Mouse (Mus musculus): ENCODE results near the gene Scn5a.

Scn5a gene

GRCm38 (mm10) chr9:119574366-119574765 lies 4.5 kb downstream of the Scn5a start:
- TF ChIP-seq GATA4 (IDR thresholded peaks at IDR 0.05; ENCODE audit: insufficient replicate concordance, low read length) = no peak

GRCm38 (mm10) chr9:119573009-119573408 lies 5.8 kb downstream of the Scn5a start:
- TF ChIP-seq GATA4 (IDR thresholded peaks at IDR 0.05; ENCODE audit: insufficient replicate concordance, low read length) = no peak

GRCm38 (mm10) chr9:119571411-119571888 lies 7.4 kb downstream of the Scn5a start:
- TF ChIP-seq GATA4 (IDR thresholded peaks at IDR 0.05; ENCODE audit: insufficient replicate concordance, low read length) = no peak

GRCm38 (mm10) chr9:119570652-119571051 lies 8.2 kb downstream of the Scn5a start:
- no peak for TF ChIP-seq GATA4 (IDR thresholded peaks at IDR 0.05; ENCODE audit: insufficient replicate concordance, low read length)

- TF ChIP-seq GATA4 (IDR thresholded peaks at IDR 0.05; ENCODE audit: insufficient replicate concordance, low read length) = no peak
These were observed 10.1 kb downstream of the Scn5a start for GRCm38 (mm10) chr9:119568732-119569131.

- no peak for TF ChIP-seq GATA4 (IDR thresholded peaks at IDR 0.05; ENCODE audit: insufficient replicate concordance, low read length)
These were observed 11.0 kb downstream of the Scn5a start for GRCm38 (mm10) chr9:119567800-119568199.

DNA sequence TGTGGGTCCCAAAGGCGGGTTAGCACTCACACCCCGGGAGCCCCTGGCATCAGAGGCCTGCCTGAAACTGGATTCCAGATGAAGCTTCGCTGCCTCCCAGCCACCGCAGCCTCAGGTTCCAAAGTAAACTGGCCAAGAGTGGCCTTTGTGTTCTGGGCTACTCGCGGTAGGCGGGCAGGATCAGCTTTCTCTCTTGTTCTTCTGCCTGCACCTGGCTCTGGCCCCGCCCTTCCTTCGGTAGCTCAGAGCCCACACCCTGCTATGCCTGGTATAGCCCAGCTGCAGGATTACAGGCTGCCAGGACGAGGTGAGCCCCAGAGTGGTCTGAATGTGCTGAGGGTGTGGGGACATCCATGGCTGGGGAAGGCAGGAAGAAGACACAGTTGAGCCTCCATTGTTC lies 12.6 kb downstream of the Scn5a start:
- no peak for TF ChIP-seq GATA4 (IDR thresholded peaks at IDR 0.05; ENCODE audit: insufficient replicate concordance, low read length)

DNA sequence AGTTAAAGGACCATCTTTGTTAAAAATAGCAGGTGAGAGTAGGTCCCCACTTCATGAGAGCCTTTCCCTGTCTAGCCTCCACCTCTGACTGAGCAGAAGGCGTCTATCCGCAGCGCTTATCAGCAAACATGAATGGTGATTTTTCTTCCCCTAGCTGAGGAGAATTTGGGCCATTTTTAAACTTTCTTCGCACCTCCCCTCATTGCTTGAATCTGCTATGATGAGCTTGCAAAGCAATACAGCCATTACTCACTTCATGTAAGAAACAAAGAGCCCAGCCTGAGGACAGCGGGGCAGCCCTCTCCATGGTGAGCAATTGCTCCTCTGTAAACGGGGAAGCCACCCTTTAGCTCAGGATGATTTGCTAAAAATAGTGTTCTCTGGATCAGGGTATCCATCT lies 14.0 kb downstream of the Scn5a start:
- TF ChIP-seq GATA4 (IDR thresholded peaks at IDR 0.05; ENCODE audit: insufficient replicate concordance, low read length) = no peak

DNA sequence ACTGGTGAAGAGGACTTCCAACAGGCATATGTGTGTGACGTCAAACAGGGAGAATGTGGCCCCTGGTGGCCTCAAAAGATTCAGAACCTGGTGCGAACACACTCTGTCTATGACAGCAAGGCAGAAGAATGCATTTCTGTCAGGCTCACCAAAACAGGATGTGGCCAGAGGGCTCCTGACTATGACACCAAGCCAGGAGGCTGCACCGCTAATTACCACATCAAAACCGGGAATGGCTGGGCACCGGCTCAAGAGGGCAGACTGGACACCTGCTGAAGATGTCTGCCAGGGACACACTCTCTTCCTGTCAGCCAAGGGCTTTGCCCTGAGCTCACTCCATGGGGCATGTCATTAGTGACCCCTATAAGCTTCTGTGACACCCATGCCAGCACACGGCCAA lies 15.2 kb downstream of the Scn5a start:
- no peak for TF ChIP-seq GATA4 (IDR thresholded peaks at IDR 0.05; ENCODE audit: insufficient replicate concordance, low read length)

DNA sequence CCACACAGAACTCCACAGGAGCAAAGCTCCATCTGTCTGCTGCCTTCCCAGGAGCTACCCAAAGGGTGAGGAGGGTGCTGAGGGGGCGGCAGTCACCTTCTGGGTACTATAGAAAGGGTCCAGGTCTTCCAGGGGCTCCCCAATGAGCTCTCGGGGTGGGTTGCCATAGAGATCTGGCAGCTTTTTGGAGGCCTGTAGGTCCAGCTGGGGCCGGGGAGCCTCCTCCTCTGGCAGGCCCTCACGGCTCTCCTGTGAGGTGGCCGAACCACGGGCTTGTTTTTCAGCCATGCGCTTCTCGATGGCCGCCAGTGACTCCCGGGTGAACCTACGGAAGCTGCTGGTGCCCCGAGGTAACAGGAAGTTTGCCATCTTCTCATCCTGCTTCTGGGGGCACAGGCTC lies 16.6 kb downstream of the Scn5a start:
- no peak for TF ChIP-seq GATA4 (IDR thresholded peaks at IDR 0.05; ENCODE audit: insufficient replicate concordance, low read length)

DNA sequence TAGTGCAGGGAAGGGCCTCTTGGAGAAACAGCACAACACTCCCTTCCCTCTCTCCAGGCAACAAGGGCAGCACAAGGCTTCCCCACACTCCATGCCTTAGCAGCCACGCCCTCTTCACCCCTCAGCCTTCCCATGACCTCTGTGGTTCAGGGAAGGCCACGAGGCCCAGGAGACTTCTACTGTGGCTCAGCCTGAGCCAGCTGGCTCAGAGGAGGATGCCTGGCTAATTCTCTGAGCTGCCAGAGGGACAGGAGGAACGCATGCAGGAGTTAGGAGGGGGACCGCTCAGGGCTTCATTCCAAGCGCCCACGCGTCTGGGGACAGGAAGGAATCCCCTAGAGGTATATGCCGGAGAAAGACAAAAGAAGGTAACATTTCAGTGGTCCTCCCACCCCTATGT lies 17.1 kb downstream of the Scn5a start:
- no peak for TF ChIP-seq GATA4 (IDR thresholded peaks at IDR 0.05; ENCODE audit: insufficient replicate concordance, low read length)

GRCm38 (mm10) chr9:119559537-119560276 lies 19.1 kb downstream of the Scn5a start:
- TF ChIP-seq GATA4 (IDR thresholded peaks at IDR 0.05; ENCODE audit: insufficient replicate concordance, low read length) = no peak

DNA sequence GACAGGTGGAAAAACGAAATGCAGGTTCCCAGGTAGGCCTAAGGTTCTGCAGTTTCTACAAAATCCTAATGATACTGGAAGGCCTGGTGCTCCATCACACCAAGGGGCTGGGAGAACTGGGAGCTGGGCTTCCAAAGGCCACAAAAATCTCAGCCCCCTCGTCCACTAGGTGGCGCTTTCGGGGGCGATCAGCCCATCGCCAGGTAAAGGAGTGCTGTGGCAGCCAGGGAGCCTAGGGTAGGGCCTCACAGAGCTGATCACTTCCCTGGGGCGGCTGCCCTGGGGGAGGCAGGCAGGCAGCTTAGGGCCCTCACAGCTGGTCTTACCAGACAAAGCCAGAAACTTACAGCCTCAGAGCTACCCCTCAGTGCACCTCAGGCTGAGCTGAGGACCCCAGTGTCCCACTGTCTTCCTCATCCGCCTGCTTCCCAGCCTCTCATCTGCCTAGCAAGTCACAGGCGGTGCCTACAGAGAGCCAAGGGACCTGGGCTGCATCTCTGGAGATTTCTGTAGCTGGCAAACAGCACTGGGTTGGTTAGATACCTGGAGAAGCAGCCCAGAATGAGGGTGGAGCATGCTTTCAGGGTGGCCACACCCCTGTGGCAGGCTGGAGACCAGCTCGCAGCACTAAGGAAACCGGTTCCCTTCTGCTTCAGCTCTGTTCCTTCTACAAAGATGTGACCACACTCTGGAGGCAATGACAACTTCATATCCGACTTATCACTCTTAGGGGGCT lies 20.5 kb downstream of the Scn5a start:
- no peak for TF ChIP-seq GATA4 (IDR thresholded peaks at IDR 0.05; ENCODE audit: insufficient replicate concordance, low read length)

DNA sequence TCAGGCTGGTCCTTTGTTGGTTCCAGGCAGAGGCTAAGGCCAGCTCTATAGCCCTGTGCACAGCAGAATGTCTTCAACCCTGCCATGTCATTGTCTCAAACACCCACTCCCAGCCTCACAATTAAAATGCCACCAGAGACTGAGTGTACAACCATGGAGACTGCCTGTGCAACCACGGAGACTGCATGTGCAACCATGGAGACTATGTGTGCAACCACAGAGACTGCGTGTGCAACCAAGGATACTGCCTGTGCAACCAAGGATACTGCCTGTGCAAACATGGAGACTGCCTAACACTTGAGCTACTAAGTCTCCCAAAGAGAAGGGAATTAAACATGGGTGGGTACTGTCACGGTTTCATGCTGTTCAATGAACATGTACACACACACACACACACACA lies 22.8 kb downstream of the Scn5a start:
- no peak for TF ChIP-seq GATA4 (IDR thresholded peaks at IDR 0.05; ENCODE audit: insufficient replicate concordance, low read length)

DNA sequence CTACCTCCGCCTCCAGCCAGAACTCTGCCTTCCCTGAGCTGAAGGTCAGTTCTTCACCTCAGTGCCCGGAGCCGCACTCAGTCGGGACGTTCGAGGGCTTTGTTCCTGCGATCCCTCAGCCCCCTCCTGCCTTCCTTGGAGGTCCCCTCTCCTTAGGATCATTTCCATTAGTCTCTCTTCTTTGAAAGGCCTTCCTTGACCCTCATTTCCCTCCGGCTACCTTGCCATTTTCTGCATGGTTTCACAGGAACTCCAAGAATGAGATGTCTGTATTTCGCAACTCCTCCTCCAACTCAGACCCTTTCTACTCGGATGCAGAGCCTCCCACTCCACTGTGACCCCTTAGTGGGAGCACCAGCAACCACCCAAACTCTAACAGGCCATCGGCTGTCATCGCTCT lies 31.3 kb downstream of the Scn5a start:
- no peak for TF ChIP-seq GATA4 (IDR thresholded peaks at IDR 0.05; ENCODE audit: insufficient replicate concordance, low read length)

DNA sequence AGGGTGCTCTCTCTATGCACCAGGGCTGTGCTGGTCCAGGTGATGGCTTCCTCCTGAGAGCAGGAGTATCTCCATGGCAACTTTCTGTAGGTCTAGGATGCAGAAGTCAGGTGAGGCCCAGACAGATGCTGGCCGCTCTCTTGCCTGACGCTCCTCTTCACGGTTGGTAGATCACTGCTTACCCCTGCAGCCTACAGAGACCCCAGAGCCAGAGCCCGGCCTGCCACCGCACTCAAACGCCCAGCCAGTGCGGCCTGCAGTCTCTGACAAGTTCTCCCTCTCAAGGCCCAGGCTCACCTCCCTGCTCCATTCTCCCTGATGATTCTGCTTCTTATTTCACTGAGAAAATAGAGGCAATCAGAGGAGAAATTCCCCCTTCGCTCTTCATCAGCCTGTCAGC lies 31.7 kb downstream of the Scn5a start:
- TF ChIP-seq GATA4 (IDR thresholded peaks at IDR 0.05; ENCODE audit: insufficient replicate concordance, low read length) = no peak

Measured in liver, adult (tissue).